In genomic region chr11:78324965-78325364, GRCm38 (mm10) we compare ENCODE assay signal across 16 mouse cellular contexts. TPM values are rescaled to one million over a fixed set of nuclear protein-coding genes. Genes with fewer than 3 reads are reported as not detected.
A peak's percentile ranks its signal among the peaks of the same experiment; 100 is the strongest.
DNase-seq lines count a peak whose midpoint lies in the region; ATAC-seq and TF ChIP-seq lines count a peak whose summit lies in the region.
"Had no signal": no experiment of that assay in that cellular context is flagged by ENCODE, and none has a peak within 500 bp of the region (broad histone marks: within the 10 kb centered on the region; RNA-seq: fewer than 3 reads in every experiment).

No protein-coding gene starts in this region.

- DNase-seq in midbrain, postnatal 0 days (ENCODE audit: low spot score), result no peak
- no peak for DNase-seq in midbrain, embryonic 14.5 days
- DNase-seq in embryo, embryonic 10 days (ENCODE audit: low spot score), result no peak
- DNase-seq: gastrocnemius, postnatal 36 days; kidney, adult 9 months; kidney, postnatal 36 days; layer of hippocampus, postnatal 36 days; right cerebral cortex, postnatal 4 days; thymus, postnatal 25 days had no signal

- H3K27me3 ChIP-seq in forebrain, embryonic 15.5 days, result no peaks in the 10 kb centered on the region
- H3K27me3 ChIP-seq in forebrain, embryonic 12.5 days, result no peaks in the 10 kb centered on the region
- H3K27me3 ChIP-seq in midbrain, postnatal 0 days (ENCODE audit: insufficient read depth, low read length), result no peaks in the 10 kb centered on the region
- no peaks in the 10 kb centered on the region for H3K27me3 ChIP-seq in midbrain, embryonic 14.5 days (ENCODE audit: control insufficient read depth, insufficient read depth, low read length)
- no peaks in the 10 kb centered on the region for H3K27me3 ChIP-seq in hindbrain, embryonic 15.5 days
- H3K27me3 ChIP-seq: midbrain, embryonic 15.5 days had no signal

- TF ChIP-seq POLR2A in olfactory bulb, adult 2 months (IDR thresholded peaks at IDR 0.05; ENCODE audit: insufficient read depth, low read depth, low read length), result no peak

- no peaks in the 10 kb centered on the region for H3K9me3 ChIP-seq in forebrain, embryonic 15.5 days
- no peaks in the 10 kb centered on the region for H3K9me3 ChIP-seq in forebrain, embryonic 12.5 days
- no peaks in the 10 kb centered on the region for H3K9me3 ChIP-seq in midbrain, postnatal 0 days (ENCODE audit: low read length)
- no peaks in the 10 kb centered on the region for H3K9me3 ChIP-seq in midbrain, embryonic 14.5 days (ENCODE audit: control insufficient read depth, low read length)
- H3K9me3 ChIP-seq in hindbrain, embryonic 15.5 days, result no peaks in the 10 kb centered on the region
- H3K9me3 ChIP-seq: G1E; midbrain, embryonic 15.5 days had no signal

- ATAC-seq in forebrain, embryonic 15.5 days (replicated peaks), result no peak
- ATAC-seq in forebrain, embryonic 12.5 days (ENCODE audit: low FRiP score), result no peak
- ATAC-seq in midbrain, postnatal 0 days (ENCODE audit: low FRiP score), result no peak
- no peak for ATAC-seq in midbrain, embryonic 14.5 days (ENCODE audit: low FRiP score, low TSS enrichment)
- ATAC-seq in hindbrain, embryonic 15.5 days (ENCODE audit: low FRiP score, low read depth), result no peak
- ATAC-seq: inflammation-experienced regulatory T-cells, adult 6 months; midbrain, embryonic 15.5 days had no signal

- peak overlapping the region; percentile 2; the same call in 1 of the 2 replicates for H3K27ac ChIP-seq in forebrain, embryonic 15.5 days (replicated peaks)
- no peak overlapping the region for H3K27ac ChIP-seq in forebrain, embryonic 12.5 days
- H3K27ac ChIP-seq in midbrain, postnatal 0 days (ENCODE audit: low read depth, low read length), result no peak overlapping the region
- H3K27ac ChIP-seq in midbrain, embryonic 14.5 days (replicated peaks; ENCODE audit: low read depth, low read length), result no peak overlapping the region
- H3K27ac ChIP-seq in hindbrain, embryonic 15.5 days (replicated peaks), result peak overlapping the region; percentile 80
- H3K27ac ChIP-seq in olfactory bulb, adult 2 months (ENCODE audit: insufficient read depth, low read depth, low read length), result no peak overlapping the region

- peak; percentile 11; the same call in 1 of the 2 replicates for TF ChIP-seq CTCF in midbrain, postnatal 0 days (IDR thresholded peaks at IDR 0.05)
- no peak for TF ChIP-seq CTCF in olfactory bulb, adult 2 months (IDR thresholded peaks at IDR 0.05; ENCODE audit: insufficient read depth, low read depth, low read length)

- 87% methylated on average over 12 of the region's 12 CpGs for WGBS in forebrain, embryonic 15.5 days
- WGBS in forebrain, embryonic 12.5 days, result 91% methylated on average over 12 of the region's 12 CpGs
- 89% methylated on average over 12 of the region's 12 CpGs for WGBS in midbrain, postnatal 0 days
- WGBS in midbrain, embryonic 14.5 days, result 94% methylated on average over 12 of the region's 12 CpGs
- 92% methylated on average over 12 of the region's 12 CpGs for whole genome bisulfite sequencing in hindbrain, embryonic 15.5 days
- 62% methylated on average over 12 of the region's 12 CpGs for WGBS in olfactory bulb, adult 2 months

- no peak overlapping the region for H3K9ac ChIP-seq in forebrain, embryonic 15.5 days (replicated peaks)
- H3K9ac ChIP-seq in forebrain, embryonic 12.5 days, result no peak overlapping the region
- H3K9ac ChIP-seq in midbrain, postnatal 0 days (replicated peaks; ENCODE audit: low read length, poor library complexity, severe bottlenecking), result no peak overlapping the region
- H3K9ac ChIP-seq in midbrain, embryonic 14.5 days (replicated peaks; ENCODE audit: low read length), result no peak overlapping the region
- no peak overlapping the region for H3K9ac ChIP-seq in hindbrain, embryonic 15.5 days
- H3K9ac ChIP-seq: midbrain, embryonic 15.5 days had no signal

- 0 out of 2 replicates have a peak, but pooled peaks cover 4% of the 10 kb centered on the region for H3K36me3 ChIP-seq in forebrain, embryonic 15.5 days
- peaks cover 36% of the 10 kb centered on the region for H3K36me3 ChIP-seq in forebrain, embryonic 12.5 days (replicated peaks)
- 0 out of 2 replicates have a peak, but pooled peaks cover 2% of the 10 kb centered on the region for H3K36me3 ChIP-seq in midbrain, postnatal 0 days (ENCODE audit: insufficient read depth, low read length)
- H3K36me3 ChIP-seq in midbrain, embryonic 14.5 days (ENCODE audit: control insufficient read depth, insufficient read depth, low read length), result 0 out of 2 replicates have a peak, but pooled peaks cover 11% of the 10 kb centered on the region
- H3K36me3 ChIP-seq in hindbrain, embryonic 15.5 days, result no peaks in the 10 kb centered on the region
- H3K36me3 ChIP-seq: midbrain, embryonic 15.5 days had no signal

- H3K4me1 ChIP-seq in forebrain, embryonic 15.5 days, result peaks cover 39% of the 10 kb centered on the region
- H3K4me1 ChIP-seq in forebrain, embryonic 12.5 days, result peaks cover 25% of the 10 kb centered on the region
- peaks cover 8% of the 10 kb centered on the region; the same call in 1 of the 2 replicates for H3K4me1 ChIP-seq in midbrain, postnatal 0 days (ENCODE audit: insufficient read depth, low read length)
- H3K4me1 ChIP-seq in midbrain, embryonic 14.5 days (ENCODE audit: control insufficient read depth, insufficient read depth, low read length), result peaks cover 16% of the 10 kb centered on the region
- H3K4me1 ChIP-seq in hindbrain, embryonic 15.5 days (replicated peaks), result peaks cover 38% of the 10 kb centered on the region
- peaks cover 12% of the 10 kb centered on the region for H3K4me1 ChIP-seq in olfactory bulb, adult 2 months (ENCODE audit: control insufficient read depth, insufficient read depth, low read length)

- peak overlapping the region; percentile 42 for H3K4me2 ChIP-seq in forebrain, embryonic 15.5 days (replicated peaks)
- no peak overlapping the region for H3K4me2 ChIP-seq in forebrain, embryonic 12.5 days
- H3K4me2 ChIP-seq in midbrain, postnatal 0 days (ENCODE audit: low read depth, low read length, poor library complexity, severe bottlenecking), result peak overlapping the region; percentile 36
- H3K4me2 ChIP-seq in midbrain, embryonic 14.5 days (ENCODE audit: low read length), result no peak overlapping the region
- peak overlapping the region; percentile 50 for H3K4me2 ChIP-seq in hindbrain, embryonic 15.5 days

- peak overlapping the region; percentile 25 for H3K4me3 ChIP-seq in forebrain, embryonic 15.5 days
- no peak overlapping the region for H3K4me3 ChIP-seq in forebrain, embryonic 12.5 days (replicated peaks)
- 0 out of 2 replicates have a peak overlapping the region, but pooled peaks have one; percentile 5 for H3K4me3 ChIP-seq in midbrain, postnatal 0 days (ENCODE audit: low read depth, low read length)
- no peak overlapping the region for H3K4me3 ChIP-seq in midbrain, embryonic 14.5 days (replicated peaks; ENCODE audit: low read depth, low read length)
- peak overlapping the region; percentile 35 for H3K4me3 ChIP-seq in hindbrain, embryonic 15.5 days
- H3K4me3 ChIP-seq in olfactory bulb, adult 2 months (ENCODE audit: insufficient read depth, low read depth, low read length), result peak overlapping the region; percentile 15; the same call in 1 of the 2 replicates
- H3K4me3 ChIP-seq: midbrain, embryonic 15.5 days had no signal

RNA-seq across cellular contexts. Expression of gene Aldoc, which starts 2.2 kb away (rescaled TPM):
- polyA plus RNA-seq in forebrain, embryonic 15.5 days (2015; fragmentation: Nextera tagmentation; extraction: Ambion mirVana), result 167 and 176 TPM in 2 replicates
- 26.9 and 31.6 TPM in 2 replicates for polyA plus RNA-seq in forebrain, embryonic 12.5 days (2016; fragmentation: Nextera tagmentation; extraction: Ambion mirVana)
- 265 and 359 TPM in 2 replicates for total RNA-seq in midbrain, postnatal 0 days (2014; rRNA removed)
- 224 and 305 TPM in 2 replicates for polyA plus RNA-seq in midbrain, postnatal 0 days (2015; fragmentation: Nextera tagmentation; extraction: Ambion mirVana)
- polyA plus RNA-seq in midbrain, embryonic 14.5 days (2014; fragmentation: Nextera tagmentation; extraction: Ambion mirVana), result 71.2 and 89.5 TPM in 2 replicates
- polyA plus RNA-seq in hindbrain, embryonic 15.5 days (2015; fragmentation: Nextera tagmentation; extraction: Ambion mirVana), result 318 and 319 TPM in 2 replicates
- polyA plus RNA-seq in olfactory bulb, adult 2 months (2012; ENCODE audit: insufficient read depth, insufficient read length, low replicate concordance, missing spikeins), result 410 and 562 TPM in 2 replicates

RNA-seq across cellular contexts. Expression of gene Pigs, which starts 3.2 kb away (rescaled TPM):
- polyA plus RNA-seq in forebrain, embryonic 15.5 days (2015; fragmentation: Nextera tagmentation; extraction: Ambion mirVana), result 56.7 and 59.8 TPM in 2 replicates
- 58.8 and 62.5 TPM in 2 replicates for polyA plus RNA-seq in forebrain, embryonic 12.5 days (2016; fragmentation: Nextera tagmentation; extraction: Ambion mirVana)
- 62.4 and 67.2 TPM in 2 replicates for total RNA-seq in midbrain, postnatal 0 days (2014; rRNA removed)
- polyA plus RNA-seq in midbrain, postnatal 0 days (2015; fragmentation: Nextera tagmentation; extraction: Ambion mirVana), result 82.6 and 91.0 TPM in 2 replicates
- polyA plus RNA-seq in midbrain, embryonic 14.5 days (2014; fragmentation: Nextera tagmentation; extraction: Ambion mirVana), result 54.7 and 63.6 TPM in 2 replicates
- 84.6 and 92.9 TPM in 2 replicates for polyA plus RNA-seq in hindbrain, embryonic 15.5 days (2015; fragmentation: Nextera tagmentation; extraction: Ambion mirVana)
- polyA plus RNA-seq in olfactory bulb, adult 2 months (2012; ENCODE audit: insufficient read depth, insufficient read length, low replicate concordance, missing spikeins), result not detected in 2 replicates

RNA-seq across cellular contexts. Expression of gene Unc119, which starts 18.3 kb away (rescaled TPM):
- polyA plus RNA-seq in forebrain, embryonic 15.5 days (2015; fragmentation: Nextera tagmentation; extraction: Ambion mirVana), result 78.9 and 82.4 TPM in 2 replicates
- 75.6 and 76.5 TPM in 2 replicates for polyA plus RNA-seq in forebrain, embryonic 12.5 days (2016; fragmentation: Nextera tagmentation; extraction: Ambion mirVana)
- total RNA-seq in midbrain, postnatal 0 days (2014; rRNA removed), result 93.5 and 141 TPM in 2 replicates
- 79.6 and 83.4 TPM in 2 replicates for polyA plus RNA-seq in midbrain, postnatal 0 days (2015; fragmentation: Nextera tagmentation; extraction: Ambion mirVana)
- 78.3 and 98.1 TPM in 2 replicates for polyA plus RNA-seq in midbrain, embryonic 14.5 days (2014; fragmentation: Nextera tagmentation; extraction: Ambion mirVana)
- 88.3 and 94.3 TPM in 2 replicates for polyA plus RNA-seq in hindbrain, embryonic 15.5 days (2015; fragmentation: Nextera tagmentation; extraction: Ambion mirVana)
- polyA plus RNA-seq in olfactory bulb, adult 2 months (2012; ENCODE audit: insufficient read depth, insufficient read length, low replicate concordance, missing spikeins), result not detected in 2 replicates

RNA-seq across cellular contexts. Expression of gene Spag5, which starts 23.6 kb away (rescaled TPM):
- 23.2 and 26.1 TPM in 2 replicates for polyA plus RNA-seq in forebrain, embryonic 15.5 days (2015; fragmentation: Nextera tagmentation; extraction: Ambion mirVana)
- polyA plus RNA-seq in forebrain, embryonic 12.5 days (2016; fragmentation: Nextera tagmentation; extraction: Ambion mirVana), result 63.0 and 64.7 TPM in 2 replicates
- total RNA-seq in midbrain, postnatal 0 days (2014; rRNA removed), result 3.1 and 3.6 TPM in 2 replicates
- 2.2 and 2.4 TPM in 2 replicates for polyA plus RNA-seq in midbrain, postnatal 0 days (2015; fragmentation: Nextera tagmentation; extraction: Ambion mirVana)
- 5.8 and 8.7 TPM in 2 replicates for polyA plus RNA-seq in midbrain, embryonic 14.5 days (2014; fragmentation: Nextera tagmentation; extraction: Ambion mirVana)
- polyA plus RNA-seq in hindbrain, embryonic 15.5 days (2015; fragmentation: Nextera tagmentation; extraction: Ambion mirVana), result 9.7 and 14.0 TPM in 2 replicates
- polyA plus RNA-seq in olfactory bulb, adult 2 months (2012; ENCODE audit: insufficient read depth, insufficient read length, low replicate concordance, missing spikeins), result not detected in 2 replicates

RNA-seq across cellular contexts. Expression of gene BC030499, which starts 34.3 kb away (rescaled TPM):
- 0.17 and 0.27 TPM in 2 replicates for polyA plus RNA-seq in forebrain, embryonic 15.5 days (2015; fragmentation: Nextera tagmentation; extraction: Ambion mirVana)
- 0.41 and 0.52 TPM in 2 replicates for polyA plus RNA-seq in forebrain, embryonic 12.5 days (2016; fragmentation: Nextera tagmentation; extraction: Ambion mirVana)
- 0.22 and 0.38 TPM in 2 replicates for total RNA-seq in midbrain, postnatal 0 days (2014; rRNA removed)
- 0.12 TPM in 1 of 2 replicates, not detected in the other for polyA plus RNA-seq in midbrain, postnatal 0 days (2015; fragmentation: Nextera tagmentation; extraction: Ambion mirVana)
- polyA plus RNA-seq in midbrain, embryonic 14.5 days (2014; fragmentation: Nextera tagmentation; extraction: Ambion mirVana), result 0.15 and 0.34 TPM in 2 replicates
- 0.26 and 0.32 TPM in 2 replicates for polyA plus RNA-seq in hindbrain, embryonic 15.5 days (2015; fragmentation: Nextera tagmentation; extraction: Ambion mirVana)
- not detected in 2 replicates for polyA plus RNA-seq in olfactory bulb, adult 2 months (2012; ENCODE audit: insufficient read depth, insufficient read length, low replicate concordance, missing spikeins)

Comparison
In these comparisons a context has a peak if more than half of its experiments do, and no peak if none do; other contexts are left out.
1. H3K27ac ChIP-seq: peak in forebrain, embryonic 15.5 days (single experiment) and hindbrain, embryonic 15.5 days (single experiment); none in forebrain, embryonic 12.5 days (single experiment), midbrain, postnatal 0 days (single experiment), midbrain, embryonic 14.5 days (single experiment) and olfactory bulb, adult 2 months (single experiment).
2. H3K4me2 ChIP-seq: peak in forebrain, embryonic 15.5 days (single experiment), midbrain, postnatal 0 days (single experiment) and hindbrain, embryonic 15.5 days (single experiment); none in forebrain, embryonic 12.5 days (single experiment) and midbrain, embryonic 14.5 days (single experiment).
3. H3K4me3 ChIP-seq: peak in forebrain, embryonic 15.5 days (single experiment), midbrain, postnatal 0 days (single experiment), hindbrain, embryonic 15.5 days (single experiment) and olfactory bulb, adult 2 months (single experiment); none in forebrain, embryonic 12.5 days (single experiment) and midbrain, embryonic 14.5 days (single experiment).
4. RNA of gene Pigs, which starts 3.2 kb away (polyA plus RNA-seq): 84.6 to 92.9 TPM in hindbrain, embryonic 15.5 days, 82.6 to 91.0 TPM in midbrain, postnatal 0 days, 54.7 to 63.6 TPM in midbrain, embryonic 14.5 days, 58.8 to 62.5 TPM in forebrain, embryonic 12.5 days and 56.7 to 59.8 TPM in forebrain, embryonic 15.5 days; not detected in olfactory bulb, adult 2 months; every median in the first group is over 10 times any median in the second.
5. RNA of gene Unc119, which starts 18.3 kb away (polyA plus RNA-seq): 88.3 to 94.3 TPM in hindbrain, embryonic 15.5 days, 78.9 to 82.4 TPM in forebrain, embryonic 15.5 days, 79.6 to 83.4 TPM in midbrain, postnatal 0 days, 78.3 to 98.1 TPM in midbrain, embryonic 14.5 days and 75.6 to 76.5 TPM in forebrain, embryonic 12.5 days; not detected in olfactory bulb, adult 2 months; every median in the first group is over 10 times any median in the second.